Mouse (Mus musculus) T-helper 2 cell (primary cell): ENCODE data around the gene Gm6205.
"Not testable (repeated sequence)": the region's sequence is repeated elsewhere in the genome, so short reads cannot be mapped to it uniquely, and the experiment has no call there.

Experiments used
- in situ Hi-C: fragments of 300-600 bp; cut with MboI, MseI; formaldehyde crosslinking; loops from one replicate; pipeline ENCODE4 v1.15.1; 2025; ENCODE audit warnings: high pct_unique_total_duplicates

Gene Gm6205

GRCm38 (mm10) chr5:94648082-94648481, at the start of gene Gm6205:
TSS of gene Gm6205 (plus strand) at chr5:94648382.
- in situ Hi-C loops, result not testable (repeated sequence)

GRCm38 (mm10) chr5:94616242-94616641, 31.9 kb upstream of the Gm6205 start, which contains the start of gene Gm3147:
TSS of gene Gm3147 (minus strand) at chr5:94616342.
- in situ Hi-C loops, result not testable (repeated sequence)

- in situ Hi-C loops, result not testable (repeated sequence)
Measured at GRCm38 (mm10) chr5:94623679-94624078, 24.5 kb upstream of the Gm6205 start, which contains the start of gene Gm6509. TSS of gene Gm6509 (plus strand) at chr5:94623979.
